Mouse (Mus musculus) neutrophil, adult 5-6 weeks (primary cell): ENCODE results near the gene Tbc1d8. TPM values are rescaled to one million over a fixed set of nuclear protein-coding genes. Genes with fewer than 3 reads are reported as not detected.

Source experiments
- ATAC-seq: fragments of 151-379, 151-347 bp; 2 replicates; pipeline ENCODE4 v1.8.0; 2017; ENCODE audit warnings: mild to moderate bottlenecking, moderate TSS enrichment; ENCODE audit not compliant: insufficient number of reproducible peaks, poor library complexity, low FRiP score, severe bottlenecking; ENCODE audit errors: extremely low read depth
- total RNA-seq: library from RNA; stranded (forward); fragments of 200-1000 nt; gene quantifications from 2 replicates; pipeline ENCODE4 v1.2.3, GENCODE M21; 2017

Gene Tbc1d8
- total RNA-seq, 1 experiment from 2014 or later: 13.3 TPM

GRCm38 (mm10) chr1:39408668-39409067, 69.9 kb downstream of the Tbc1d8 start:
- ATAC-seq: peak; percentile 18; the same call in 1 of the 2 replicates

GRCm38 (mm10) chr1:39408123-39408522, 70.4 kb downstream of the Tbc1d8 start:
- ATAC-seq: no peak

GRCm38 (mm10) chr1:39407108-39407507, 71.4 kb downstream of the Tbc1d8 start:
- no peak for ATAC-seq

DNA sequence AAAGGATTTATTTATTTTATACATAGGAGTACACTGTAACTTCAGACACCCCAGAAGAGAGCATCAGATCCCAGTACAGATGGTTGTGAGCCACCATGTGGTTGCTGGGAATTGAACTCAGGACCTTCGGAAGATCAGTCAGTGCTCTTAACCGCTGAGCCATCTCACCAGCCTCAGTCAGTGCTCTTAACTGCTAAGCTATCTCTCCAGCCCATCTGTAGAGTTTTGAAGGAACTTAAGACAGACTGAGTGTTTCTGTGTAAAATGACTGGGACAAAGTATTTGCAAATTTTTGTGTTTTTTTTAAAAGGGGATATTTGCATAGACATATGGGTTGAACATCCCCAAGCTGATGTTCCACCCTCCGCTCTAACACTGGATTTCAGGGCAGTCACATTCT, 78.4 kb downstream of the Tbc1d8 start:
- no peak for ATAC-seq

- ATAC-seq: no peak
These were observed 79.3 kb downstream of the Tbc1d8 start for GRCm38 (mm10) chr1:39399228-39399627.

DNA sequence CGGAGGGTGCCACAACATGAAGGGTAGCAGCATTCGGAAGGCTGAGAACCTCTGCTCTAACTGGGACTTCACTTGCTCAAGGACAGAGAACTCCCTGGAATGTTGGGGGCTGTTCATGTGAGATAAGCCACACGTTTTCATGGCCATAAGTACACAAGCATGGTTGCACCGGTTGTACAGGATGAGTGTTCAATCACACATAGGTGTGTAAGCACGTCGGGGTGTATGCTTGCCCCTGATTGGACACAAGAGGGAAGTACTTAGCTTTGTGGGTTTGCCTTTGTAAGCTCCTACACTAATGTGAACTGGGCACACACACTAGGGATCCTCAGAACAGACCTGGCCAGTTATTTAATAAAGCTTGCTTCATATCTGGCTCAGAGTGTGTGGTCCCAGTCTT, 80.3 kb downstream of the Tbc1d8 start:
- no peak for ATAC-seq

- no peak for ATAC-seq
These were observed 82.2 kb downstream of the Tbc1d8 start for GRCm38 (mm10) chr1:39396347-39396746.

DNA sequence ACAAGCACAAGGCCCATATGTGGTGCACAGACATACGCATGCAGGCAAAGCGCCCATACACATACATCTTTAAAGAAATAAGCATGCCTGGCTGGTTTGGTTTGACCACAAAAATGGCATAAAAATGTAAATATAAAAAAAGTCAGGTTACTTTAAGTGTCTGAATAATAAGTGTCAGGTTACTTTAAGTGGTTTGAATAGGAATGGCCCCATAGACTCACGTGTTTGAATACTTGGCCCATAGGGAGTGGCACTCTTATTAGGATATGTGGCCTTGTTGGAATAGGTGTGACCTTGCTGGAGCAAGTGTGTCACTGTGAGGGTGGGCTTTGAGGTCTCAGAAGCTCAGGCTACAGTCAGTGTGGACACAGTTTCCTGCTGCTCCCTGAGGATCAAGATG, 83.9 kb downstream of the Tbc1d8 start:
- no peak for ATAC-seq

- ATAC-seq: no peak
These were observed 84.5 kb downstream of the Tbc1d8 start for GRCm38 (mm10) chr1:39394096-39394495.

GRCm38 (mm10) chr1:39393217-39393867, 85.2 kb downstream of the Tbc1d8 start:
- no peak for ATAC-seq

DNA sequence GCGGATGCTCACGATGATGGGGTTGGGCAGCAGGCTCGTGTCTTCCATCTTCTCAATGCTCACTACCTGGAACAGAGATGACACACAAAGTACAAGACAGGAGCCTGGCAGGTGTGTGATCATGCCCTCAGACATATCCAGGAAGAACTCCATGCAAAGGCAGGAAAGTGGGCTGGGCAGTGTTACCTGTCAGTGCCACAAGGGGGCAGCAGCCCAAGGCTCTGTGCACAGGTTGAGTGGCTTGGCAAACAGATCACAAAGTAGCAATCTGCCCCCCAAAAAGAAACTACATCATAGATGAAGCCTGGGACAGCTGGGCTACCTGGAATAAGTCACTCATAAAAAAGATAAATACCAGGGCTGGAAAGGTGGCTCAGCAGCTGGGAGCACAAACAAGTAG, 86.4 kb downstream of the Tbc1d8 start:
- peak; percentile 55; the same call in 1 of the 2 replicates for ATAC-seq

GRCm38 (mm10) chr1:39391652-39392051, 86.9 kb downstream of the Tbc1d8 start:
- no peak for ATAC-seq

DNA sequence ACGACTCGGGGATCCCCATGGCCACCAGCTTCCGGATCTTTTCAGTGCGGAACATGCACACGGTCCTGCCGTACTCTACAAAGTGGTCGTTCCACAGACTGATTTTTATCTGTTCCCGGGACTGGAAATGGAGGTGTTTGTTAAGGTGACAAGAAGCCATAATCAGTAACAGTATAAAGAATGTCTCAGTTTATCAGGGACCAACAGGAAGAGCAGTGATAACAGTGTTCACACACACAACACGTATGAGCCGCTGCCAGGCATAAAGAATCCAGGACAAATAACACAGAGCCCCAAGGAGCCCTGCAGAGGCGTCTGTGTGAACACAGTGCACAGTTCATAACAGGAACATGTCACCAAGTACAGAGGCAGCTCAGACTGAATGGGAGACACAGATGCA, 89.2 kb downstream of the Tbc1d8 start:
- ATAC-seq: no peak

GRCm38 (mm10) chr1:39388163-39388562, 90.4 kb downstream of the Tbc1d8 start:
- no peak for ATAC-seq

DNA sequence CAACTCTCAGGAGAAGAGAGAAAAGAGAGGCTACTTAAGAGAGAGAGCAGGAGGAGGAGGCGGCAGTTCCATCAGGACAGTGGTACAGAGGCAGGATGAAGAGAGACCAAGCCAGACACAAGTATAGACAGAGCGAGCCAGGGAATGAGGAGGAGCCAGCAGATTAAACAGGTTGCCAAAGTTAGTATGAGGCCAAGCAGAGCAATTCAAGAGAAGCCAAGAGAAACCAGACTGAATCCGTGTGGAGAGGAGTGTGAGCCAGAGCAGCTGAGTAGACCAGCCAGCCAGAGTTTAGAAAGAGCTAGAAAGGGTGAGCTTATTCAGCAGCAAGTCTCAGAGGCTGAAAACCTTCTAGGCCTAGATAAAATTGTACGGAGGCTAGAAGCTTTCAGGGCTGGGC, 91.1 kb downstream of the Tbc1d8 start:
- no peak for ATAC-seq

DNA sequence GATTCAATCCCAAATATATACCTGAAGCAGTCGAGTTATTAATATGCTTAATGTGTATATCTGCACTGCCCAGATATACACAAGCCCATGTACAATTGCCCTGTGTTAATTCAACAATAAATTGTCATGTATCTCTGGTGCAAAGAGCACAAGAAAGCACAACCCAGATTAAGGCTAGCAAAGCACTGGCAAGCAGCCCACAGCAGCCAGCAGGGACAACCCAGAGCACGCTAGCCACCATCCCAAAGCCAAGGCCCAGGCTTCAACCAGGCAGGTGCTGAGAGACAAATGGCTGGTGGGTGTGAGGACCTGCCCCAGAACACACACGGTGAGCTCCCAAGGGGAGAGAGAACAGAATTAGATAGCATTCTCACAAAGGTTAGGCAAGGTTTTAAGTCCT, 92.1 kb downstream of the Tbc1d8 start:
- ATAC-seq: no peak

GRCm38 (mm10) chr1:39384914-39385313, 93.6 kb downstream of the Tbc1d8 start:
- no peak for ATAC-seq

DNA sequence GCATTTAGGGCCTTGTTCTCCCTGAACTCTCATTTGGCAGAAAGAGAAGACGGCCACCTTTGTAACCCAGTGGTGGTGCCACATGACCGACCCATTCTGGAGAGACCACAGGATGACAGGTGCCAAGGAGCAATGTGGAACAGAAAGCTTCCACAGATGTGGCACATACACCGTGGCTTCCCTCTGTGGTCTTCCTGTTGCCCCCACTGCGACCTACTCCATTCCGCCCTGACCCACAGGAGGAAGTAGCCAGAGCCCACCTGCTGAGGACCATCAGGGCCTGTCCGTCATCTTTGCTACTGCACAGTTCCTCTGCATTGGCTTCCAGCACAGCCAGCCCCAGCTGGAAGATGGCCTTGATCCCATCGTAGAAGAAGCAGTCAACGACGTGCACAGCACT, 97.5 kb downstream of the Tbc1d8 start:
- no peak for ATAC-seq

DNA sequence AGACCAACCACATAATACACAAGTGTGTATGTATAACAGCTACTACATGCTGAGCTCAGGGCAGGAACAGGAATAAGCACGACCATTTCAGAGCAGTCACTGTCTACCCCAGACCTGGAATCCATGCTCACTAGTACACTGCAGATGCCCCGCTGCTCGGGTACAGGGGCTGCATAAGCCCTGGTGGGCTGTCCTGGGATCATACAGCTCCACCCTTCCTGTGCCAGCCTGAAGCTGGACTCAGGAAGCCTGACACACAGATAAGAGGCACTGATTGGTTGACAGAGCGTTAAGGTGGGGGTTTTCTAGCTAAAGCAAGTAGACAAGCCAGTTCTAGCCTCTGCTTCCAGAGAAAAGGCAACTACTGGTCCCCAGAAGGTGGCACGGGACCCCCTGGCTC, 99.5 kb downstream of the Tbc1d8 start:
- ATAC-seq: no peak

DNA sequence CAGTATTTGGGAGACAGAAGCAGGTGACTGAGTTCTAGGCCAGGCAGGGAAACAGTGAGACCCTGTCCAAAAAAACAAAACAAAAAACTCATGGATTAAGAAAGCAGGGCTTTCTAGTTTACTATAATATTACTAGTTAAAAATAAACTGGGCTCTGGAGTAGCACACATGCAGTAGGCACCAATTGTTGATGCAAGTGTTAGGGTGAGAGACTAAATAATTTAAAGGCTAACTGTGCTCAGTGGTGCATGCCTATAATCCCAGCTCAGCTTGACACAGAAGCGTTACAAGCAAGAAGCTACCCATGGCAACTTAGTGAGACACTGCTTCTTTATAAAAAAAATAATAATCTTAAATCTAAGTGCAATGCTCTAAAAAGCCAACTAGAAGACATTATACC, 100.0 kb downstream of the Tbc1d8 start:
- no peak for ATAC-seq

- ATAC-seq: no peak
These were observed 101.8 kb downstream of the Tbc1d8 start for GRCm38 (mm10) chr1:39376726-39377240.
